Comparison of ENCODE assay signal across 8 mouse cellular contexts in the genomic region with DNA sequence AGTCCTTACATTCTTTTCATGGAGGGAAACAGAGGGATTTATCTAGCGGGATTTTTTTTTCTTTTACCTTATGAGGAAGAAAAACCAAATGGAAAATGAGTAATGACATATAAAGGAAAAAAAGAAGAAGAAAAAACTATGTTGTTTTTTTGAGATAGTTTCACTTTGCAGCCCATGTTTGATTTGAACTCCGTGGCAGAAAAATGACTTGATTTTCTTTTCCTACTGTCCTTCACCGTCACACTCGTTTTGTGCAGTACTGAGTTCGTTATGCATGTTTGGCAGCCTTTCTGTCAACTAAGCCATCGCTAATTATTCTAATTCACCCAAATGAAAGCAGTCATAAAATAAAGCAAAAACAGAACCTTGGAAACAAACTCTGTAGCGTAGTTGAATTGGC. TPM values are rescaled to one million over a fixed set of nuclear protein-coding genes. Genes with fewer than 3 reads are reported as not detected.
A peak's percentile ranks its signal among the peaks of the same experiment; 100 is the strongest.
DNase-seq lines count a peak whose midpoint lies in the region; ATAC-seq and TF ChIP-seq lines count a peak whose summit lies in the region.

No protein-coding gene starts in this region.

- intact Hi-C loops in heart, postnatal 25 days (cut with DNase I), result loop anchor here (5.0 to 10.0 kb wide), 3 partner anchors 200 to 332 kb away; partner anchors contain the start of genes Akirin2, Orc3, Rars2 and Slc35a1

- 19% methylated on average over 7 of the region's 7 CpGs for WGBS in heart, embryonic 11.5 days (ENCODE audit: insufficient replicate concordance)
- 3% methylated on average over 7 of the region's 7 CpGs for WGBS in forebrain, postnatal 0 days
- 14% methylated on average over 7 of the region's 7 CpGs for WGBS in liver, postnatal 0 days (ENCODE audit: insufficient replicate concordance)

- H3K9ac ChIP-seq in heart, embryonic 11.5 days (ENCODE audit: low read depth, low read length), result peak overlapping the region; percentile 89
- peak overlapping the region; percentile 79; the same call in 1 of the 2 replicates for H3K9ac ChIP-seq in ES-E14 (ENCODE audit: insufficient read depth, low read depth, low read length, poor library complexity, severe bottlenecking)
- peak overlapping the region; percentile 77 for H3K9ac ChIP-seq in forebrain, postnatal 0 days
- H3K9ac ChIP-seq in liver, postnatal 0 days (replicated peaks), result peak overlapping the region; percentile 92

- H3K36me3 ChIP-seq in heart, embryonic 11.5 days (ENCODE audit: control insufficient read depth, insufficient read depth, low read length), result no peaks in the 10 kb centered on the region
- H3K36me3 ChIP-seq in ES-E14 (ENCODE audit: control insufficient read depth, insufficient read depth, low read length, poor library complexity, severe bottlenecking), result no peaks in the 10 kb centered on the region
- no peaks in the 10 kb centered on the region for H3K36me3 ChIP-seq in forebrain, postnatal 0 days (ENCODE audit: insufficient read depth)
- no peaks in the 10 kb centered on the region for H3K36me3 ChIP-seq in liver, postnatal 0 days (replicated peaks; ENCODE audit: insufficient read depth, low read length)

- H3K4me3 ChIP-seq in heart, embryonic 11.5 days (ENCODE audit: low read depth, low read length), result peak overlapping the region; percentile 82
- peak overlapping the region; percentile 69 to 76; a peak in 3 of 4 replicates for H3K4me3 ChIP-seq in ES-E14 (ENCODE audit: insufficient read depth in 1 of 2, low read depth in 1 of 2, low read length in 2 of 2, poor library complexity in 1 of 2, severe bottlenecking in 1 of 2)
- peak overlapping the region; percentile 67 for H3K4me3 ChIP-seq in forebrain, postnatal 0 days (ENCODE audit: low read depth, low read length)
- H3K4me3 ChIP-seq in liver, postnatal 0 days (ENCODE audit: low read depth, low read length), result peak overlapping the region; percentile 89

- no peak for TF ChIP-seq CTCF in forebrain, postnatal 0 days (IDR thresholded peaks at IDR 0.05; ENCODE audit: low read depth)
- no peak for TF ChIP-seq CTCF in liver, postnatal 0 days (IDR thresholded peaks at IDR 0.05; ENCODE audit: low read depth)

- peaks cover 2% of the 10 kb centered on the region for H3K4me1 ChIP-seq in heart, embryonic 11.5 days (ENCODE audit: control insufficient read depth, insufficient read depth, low read length)
- peaks cover 3 to 6% of the 10 kb centered on the region in 2 experiments; a peak in 2 of 4 replicates for H3K4me1 ChIP-seq in ES-E14 (ENCODE audit: control insufficient read depth in 2 of 2, insufficient read depth in 2 of 2, low read length in 2 of 2, poor library complexity in 1 of 2)
- no peaks in the 10 kb centered on the region for H3K4me1 ChIP-seq in forebrain, postnatal 0 days (ENCODE audit: insufficient read depth)
- peaks cover 24% of the 10 kb centered on the region for H3K4me1 ChIP-seq in liver, postnatal 0 days (ENCODE audit: insufficient read depth)

- peaks cover 4% of the 10 kb centered on the region; the same call in 1 of the 2 replicates for H3K27me3 ChIP-seq in heart, embryonic 11.5 days (ENCODE audit: control insufficient read depth, insufficient read depth, low read length)
- 0 out of 2 replicates have a peak, but pooled peaks cover 5% of the 10 kb centered on the region for H3K27me3 ChIP-seq in forebrain, postnatal 0 days (ENCODE audit: insufficient read depth, low read length)
- peaks cover 4% of the 10 kb centered on the region; the same call in 1 of the 2 replicates for H3K27me3 ChIP-seq in liver, postnatal 0 days (ENCODE audit: insufficient read depth, low read length)

- in situ Hi-C loops in ES-E14 (cut with MboI; ENCODE audit: low sequenced_read_pairs in 2 of 2, unreplicated experiment in 2 of 2), result no loop called here

- H3K4me2 ChIP-seq in heart, embryonic 11.5 days, result peak overlapping the region; percentile 81
- peak overlapping the region; percentile 86 for H3K4me2 ChIP-seq in forebrain, postnatal 0 days (ENCODE audit: low read depth)
- peak overlapping the region; percentile 96 for H3K4me2 ChIP-seq in liver, postnatal 0 days (ENCODE audit: low read depth, low read length)

- no peak for ATAC-seq in heart, embryonic 11.5 days (replicated peaks; ENCODE audit: insufficient number of reproducible peaks, low FRiP score, low TSS enrichment)
- ATAC-seq in forebrain, postnatal 0 days, result no peak
- ATAC-seq in liver, postnatal 0 days, result no peak

- H3K9me3 ChIP-seq in heart, embryonic 11.5 days (replicated peaks; ENCODE audit: control insufficient read depth, low read length), result no peaks in the 10 kb centered on the region
- H3K9me3 ChIP-seq in ES-E14 (ENCODE audit: control insufficient read depth, insufficient read depth, low read depth, low read length), result no peaks in the 10 kb centered on the region
- H3K9me3 ChIP-seq in forebrain, postnatal 0 days (ENCODE audit: low read length), result no peaks in the 10 kb centered on the region
- H3K9me3 ChIP-seq in liver, postnatal 0 days (ENCODE audit: low read length), result no peaks in the 10 kb centered on the region

- no peak for DNase-seq in heart, postnatal 25 days (ENCODE audit: low spot score)
- DNase-seq in ES-E14 (ENCODE audit: low read depth, low spot score), result no peak
- peak; percentile 6 for DNase-seq in forebrain, postnatal 0 days
- DNase-seq in liver, postnatal 0 days, result no peak
- no peak for DNase-seq in ovary, postnatal 36 days (ENCODE audit: low spot score)
- no peak for DNase-seq in layer of hippocampus, postnatal 10 days (ENCODE audit: low spot score in 2 of 2)
- DNase-seq in thymus, postnatal 14 days, result no peak

- H3K27ac ChIP-seq in heart, embryonic 11.5 days (ENCODE audit: low read depth, low read length), result peak overlapping the region; percentile 92; the same call in 1 of the 2 replicates
- H3K27ac ChIP-seq in ES-E14 (ENCODE audit: insufficient read depth, low read depth, low read length, poor library complexity, severe bottlenecking), result no peak overlapping the region
- H3K27ac ChIP-seq in forebrain, postnatal 0 days (ENCODE audit: low read depth, low read length), result 0 out of 2 replicates have a peak overlapping the region, but pooled peaks have one; percentile 92
- H3K27ac ChIP-seq in liver, postnatal 0 days (ENCODE audit: low read depth), result peak overlapping the region; percentile 94

- TF ChIP-seq EP300 in liver, postnatal 0 days (IDR thresholded peaks at IDR 0.05; ENCODE audit: low read depth), result no peak

TF ChIP-seq in ES-E14, 5 proteins besides CTCF, POLR2A, EP300 and RAD21:
- TF ChIP-seq CHD2 (IDR thresholded peaks at IDR 0.05; ENCODE audit: low read depth, low read length) (no peak), ZNF384 (IDR thresholded peaks at IDR 0.05; ENCODE audit: low read depth, low read length) (no peak), ZC3H11A (IDR thresholded peaks at IDR 0.05; ENCODE audit: borderline replicate concordance, low read depth, low read length) (no peak), MAFK (IDR thresholded peaks at IDR 0.05; ENCODE audit: insufficient read depth, low read depth, low read length) (no peak), HCFC1 (IDR thresholded peaks at IDR 0.05; ENCODE audit: borderline replicate concordance, insufficient read depth, low read length) (no peak)

RNA-seq across cellular contexts. Expression of gene Zfp292, which starts 4.5 kb away (rescaled TPM):
- 19.5 and 22.0 TPM in 2 replicates for polyA plus RNA-seq in heart, embryonic 11.5 days (2014; fragmentation: Nextera tagmentation; extraction: Ambion mirVana)
- 10 to 100 TPM; 14.6 to 15.6 TPM for total RNA-seq in heart, postnatal 25 days (2021)
- 25.3 and 31.8 TPM in 2 replicates for total RNA-seq in ES-E14 (2012; rRNA removed)
- 37.2 and 46.3 TPM in 2 replicates for total RNA-seq in forebrain, postnatal 0 days (2014; rRNA removed)
- 12.0 and 16.7 TPM in 2 replicates for polyA plus RNA-seq in forebrain, postnatal 0 days (2015; fragmentation: Nextera tagmentation; extraction: Ambion mirVana)
- 3.6 and 4.5 TPM in 2 replicates for polyA plus RNA-seq in liver, postnatal 0 days (2015; fragmentation: Nextera tagmentation; extraction: Ambion mirVana)
- 10 to 100 TPM; 26.1 to 27.7 TPM for total RNA-seq in layer of hippocampus, postnatal 10 days (2021)

RNA-seq across cellular contexts. Expression of gene Cga, which starts 6.3 kb away (rescaled TPM):
- not detected in 2 replicates for polyA plus RNA-seq in heart, embryonic 11.5 days (2014; fragmentation: Nextera tagmentation; extraction: Ambion mirVana)
- not detected for total RNA-seq in heart, postnatal 25 days (2021)
- 0.89 TPM in 1 of 2 replicates, not detected in the other for total RNA-seq in ES-E14 (2012; rRNA removed)
- total RNA-seq in forebrain, postnatal 0 days (2014; rRNA removed), result not detected in 2 replicates
- polyA plus RNA-seq in forebrain, postnatal 0 days (2015; fragmentation: Nextera tagmentation; extraction: Ambion mirVana), result not detected in 2 replicates
- 2.0 and 2.2 TPM in 2 replicates for polyA plus RNA-seq in liver, postnatal 0 days (2015; fragmentation: Nextera tagmentation; extraction: Ambion mirVana)
- total RNA-seq in layer of hippocampus, postnatal 10 days (2021), result not detected
